Mouse (Mus musculus): Measurements from ENCODE around the gene Max.

Max gene

GRCm38 (mm10) chr12:76961932-76962891 lies at the start of gene Max:
Gene Max (minus strand): TSS chr12:76962201.
- DNase-seq (ENCODE audit: low spot score in 2 of 2): peak; percentile 97 to 99

DNA sequence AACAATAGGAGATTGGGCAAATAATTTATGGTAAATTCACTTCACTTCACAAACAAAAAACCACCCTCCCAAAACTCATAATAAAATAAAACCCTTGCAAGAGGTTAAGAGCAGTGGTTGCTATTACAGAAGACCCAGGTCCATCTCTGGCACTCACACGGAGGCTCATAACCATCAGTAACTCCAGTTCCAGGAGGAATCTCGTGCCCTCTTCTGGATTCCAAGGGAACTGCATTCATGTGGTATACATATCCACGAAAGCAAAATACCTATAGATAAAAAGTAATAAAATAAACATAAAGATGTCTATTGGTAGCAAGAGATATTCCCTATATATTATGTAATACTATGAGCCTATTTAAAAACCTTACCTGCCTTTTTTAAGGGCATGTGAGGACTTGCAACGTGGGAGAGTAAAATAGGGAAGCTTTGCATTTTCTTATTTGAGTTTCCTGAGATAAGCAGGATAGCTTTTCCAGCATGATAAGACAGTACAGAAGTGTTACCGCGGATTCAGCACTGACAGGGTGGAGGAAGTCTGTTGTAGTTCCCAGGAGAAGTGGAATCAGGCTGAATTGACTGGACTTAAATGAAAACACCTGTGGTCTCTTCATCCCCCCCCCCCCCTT lies 49.2 kb upstream of the Max start:
- DNase-seq (ENCODE audit: low spot score in 2 of 2): no peak

DNA sequence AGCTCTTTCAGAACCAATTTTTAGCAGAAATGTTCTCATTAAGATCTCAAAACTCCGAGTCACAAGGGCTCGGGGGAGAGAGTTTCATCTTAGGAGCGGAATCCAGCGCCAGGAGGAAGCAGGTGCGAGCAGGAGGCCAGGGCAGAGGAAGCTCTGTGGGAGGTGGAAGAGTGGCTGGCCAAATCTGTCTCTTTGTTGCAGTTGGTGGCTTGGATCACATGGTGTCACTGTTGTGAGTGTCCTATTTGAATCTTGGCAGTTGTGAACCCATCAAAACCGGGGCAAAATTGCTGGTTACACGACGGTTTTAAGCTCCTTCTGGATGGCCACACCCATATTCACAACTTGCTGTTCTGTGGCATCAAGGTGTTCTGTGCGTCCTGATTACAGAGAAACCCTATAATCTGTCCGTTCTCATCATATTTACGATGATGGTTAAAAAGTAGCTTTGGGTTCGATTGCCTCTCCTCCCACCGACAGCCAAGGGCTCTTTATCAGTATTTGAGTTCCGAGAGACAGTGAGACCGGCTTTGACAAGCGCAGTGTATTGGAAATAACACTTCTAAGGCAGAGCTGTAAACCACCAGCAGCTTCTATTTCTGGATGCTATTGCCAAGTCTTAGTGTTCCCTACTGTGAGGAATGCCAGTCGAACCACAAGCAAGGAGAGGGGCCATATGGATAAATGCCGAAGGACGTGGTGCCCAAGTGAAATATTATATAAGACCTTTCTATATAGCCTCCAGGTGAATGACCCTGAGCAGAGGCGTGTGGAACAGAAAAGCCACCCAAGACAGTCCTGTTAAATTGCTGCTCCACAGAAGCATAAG lies 47.4 kb upstream of the Max start:
- no peak for DNase-seq (ENCODE audit: low spot score in 2 of 2)

GRCm38 (mm10) chr12:77004893-77005292 lies 42.9 kb upstream of the Max start:
- no peak for DNase-seq (ENCODE audit: low spot score in 2 of 2)

DNA sequence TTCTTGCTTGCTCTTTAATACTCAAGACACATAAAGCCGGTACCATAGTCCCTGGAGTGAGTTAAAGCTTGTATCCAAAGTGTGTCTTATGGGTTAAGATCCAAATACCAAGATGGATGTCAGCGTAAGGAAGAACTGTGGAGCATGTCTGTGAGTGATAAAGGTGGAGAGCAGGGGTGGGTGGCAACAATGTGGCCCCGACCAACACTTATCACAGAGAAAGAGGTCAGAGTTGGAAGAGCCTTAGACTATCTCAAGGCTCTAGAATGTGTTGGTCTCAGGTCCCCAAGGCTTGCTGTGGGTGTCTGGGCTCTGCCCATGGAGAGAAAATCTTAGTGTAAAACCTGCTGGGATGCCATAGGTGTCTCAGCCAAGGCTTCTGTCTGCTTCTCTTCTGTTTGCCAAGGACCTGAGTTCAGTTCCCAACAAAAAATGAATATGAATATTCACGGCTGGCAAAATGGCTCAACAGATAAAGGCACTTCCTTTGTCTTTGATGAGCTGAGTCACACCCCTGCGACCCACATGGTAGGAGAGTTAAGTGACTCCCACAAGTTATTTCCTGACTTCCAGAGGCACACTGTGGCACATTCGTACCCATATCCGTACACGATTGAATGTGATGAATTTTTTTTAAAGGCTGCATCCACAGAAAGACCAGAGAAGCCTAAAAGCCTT lies 40.7 kb upstream of the Max start:
- DNase-seq (ENCODE audit: low spot score in 2 of 2): no peak

DNA sequence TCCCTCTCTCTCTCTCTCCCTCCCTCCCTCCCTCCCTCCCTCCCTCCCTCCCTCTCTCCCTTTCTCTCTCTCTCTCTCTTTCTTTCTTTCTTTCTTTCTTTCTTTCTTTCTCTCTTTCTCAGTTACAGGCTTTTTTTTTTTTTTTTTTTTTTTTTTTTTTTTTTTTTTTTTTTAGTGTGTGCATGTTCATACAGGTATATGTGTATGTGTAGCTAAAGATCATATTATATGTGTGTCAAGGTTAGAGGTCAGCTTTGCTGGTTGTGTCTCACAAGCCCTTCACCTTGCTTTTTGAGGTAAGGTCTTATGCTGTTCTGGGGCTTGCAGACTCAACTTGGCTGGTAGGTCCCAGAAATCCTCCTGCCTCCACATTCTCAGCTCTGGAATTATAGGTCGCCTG lies 39.3 kb upstream of the Max start:
- no peak for DNase-seq (ENCODE audit: low spot score in 2 of 2)

DNA sequence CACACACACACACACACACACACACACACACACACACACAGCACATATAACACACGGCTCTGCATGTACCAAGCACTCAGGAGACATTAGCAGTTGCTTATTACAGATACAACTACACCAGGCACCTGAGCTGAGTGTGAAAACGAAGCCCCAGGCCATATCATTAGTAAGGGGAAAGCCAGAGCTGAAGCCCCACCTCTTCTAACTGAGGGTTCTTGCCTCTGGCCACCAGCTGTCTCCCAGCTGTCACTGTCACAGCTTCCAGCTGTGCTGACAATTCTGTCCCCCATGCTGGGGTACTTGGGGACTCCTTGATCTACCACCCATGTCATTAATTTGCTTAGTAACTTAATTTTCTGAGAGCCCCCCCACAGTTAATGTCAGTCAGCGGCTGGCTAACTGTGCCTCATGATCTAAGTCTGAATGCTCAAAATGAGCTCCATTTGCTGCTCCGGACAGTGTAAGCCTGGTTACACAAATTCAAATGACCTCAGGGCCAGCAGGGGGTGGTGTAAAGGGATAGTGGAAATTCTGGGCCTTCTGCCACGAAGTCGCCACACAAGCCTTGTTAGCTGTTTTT lies 38.8 kb upstream of the Max start:
- peak in 1 of 2 experiments; percentile 30 for DNase-seq (ENCODE audit: low spot score in 2 of 2)

DNA sequence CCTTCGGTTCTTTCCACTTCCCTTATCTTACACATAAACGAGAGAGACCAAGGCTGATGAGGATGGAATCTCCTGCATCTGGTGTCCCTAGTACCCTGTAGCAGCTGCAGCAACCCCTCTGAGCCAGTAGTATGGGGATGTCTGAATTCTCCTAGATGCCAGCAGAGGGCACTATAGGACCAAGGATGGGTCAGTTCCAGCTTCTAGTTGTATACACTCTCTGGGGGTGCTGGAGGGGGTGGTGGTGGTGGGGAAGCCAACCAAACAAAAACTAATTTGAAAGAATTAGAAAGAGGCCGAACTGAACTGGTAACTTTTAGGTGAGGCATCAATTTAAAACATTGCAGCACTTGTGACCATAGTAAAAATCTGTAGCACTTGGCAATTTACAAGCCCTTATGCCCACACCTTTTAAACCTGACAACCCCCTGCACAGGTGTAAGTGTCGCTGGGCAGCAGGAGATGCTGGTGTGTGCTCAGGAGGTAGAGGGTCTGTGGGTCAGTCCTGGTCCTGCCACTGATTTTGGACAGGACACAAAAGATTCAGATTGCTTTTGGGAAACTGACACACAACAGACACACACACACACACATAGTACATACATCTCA lies 38.2 kb upstream of the Max start:
- DNase-seq (ENCODE audit: low spot score in 2 of 2): peak; percentile 23 to 38

DNA sequence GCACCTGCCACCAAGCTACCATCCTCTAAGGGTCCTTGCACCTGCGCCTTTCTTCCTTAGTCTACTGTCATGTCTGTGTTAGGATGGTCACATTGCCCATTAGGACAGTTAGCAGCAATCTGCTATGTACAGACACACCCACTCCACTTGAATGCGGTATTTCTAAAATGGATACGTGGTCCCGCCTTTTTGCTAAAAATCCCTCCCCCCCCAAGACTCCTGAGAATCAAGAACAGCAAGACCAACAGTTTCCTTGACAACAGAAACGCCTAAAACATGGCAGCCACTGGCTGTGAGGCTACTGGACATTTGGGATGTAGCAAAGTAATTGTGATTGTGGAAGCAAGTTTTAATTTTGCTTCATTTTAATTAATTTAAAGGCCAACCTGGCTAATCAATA lies 32.8 kb upstream of the Max start:
- no peak for DNase-seq (ENCODE audit: low spot score in 2 of 2)

- DNase-seq (ENCODE audit: low spot score in 2 of 2): no peak
Observed at GRCm38 (mm10) chr12:76992891-76993529, 31.0 kb upstream of the Max start.

DNA sequence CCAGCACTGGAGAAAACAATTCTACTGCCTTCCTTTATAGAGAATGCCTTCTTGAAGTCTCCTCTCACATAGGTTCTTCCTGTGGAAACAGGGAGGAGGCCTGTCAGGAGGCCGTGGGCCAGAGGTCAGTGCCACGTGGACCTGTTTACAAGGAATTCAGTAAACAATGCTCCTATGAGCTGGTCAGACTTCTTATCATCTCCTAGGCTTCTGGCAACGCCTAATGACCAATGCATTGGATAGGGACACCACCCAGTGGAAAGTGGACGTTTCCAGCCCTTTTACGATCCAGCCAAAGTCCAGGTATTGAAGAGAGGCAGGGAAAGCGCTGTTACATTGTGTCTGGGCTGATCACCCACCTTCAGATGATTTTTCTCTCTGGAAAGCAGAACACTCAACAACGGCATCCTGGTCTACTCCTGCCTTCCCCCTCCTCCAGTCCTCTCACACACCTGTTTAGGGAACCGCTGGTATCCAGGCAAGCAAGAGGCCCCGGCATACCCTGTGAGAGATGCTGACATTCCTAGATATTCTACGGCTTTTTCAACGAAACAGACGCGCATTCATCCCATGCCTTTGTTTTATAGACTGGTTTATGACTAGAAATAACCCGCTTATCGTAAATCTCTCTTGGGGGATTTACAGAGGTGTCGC lies 20.9 kb upstream of the Max start:
- no peak for DNase-seq (ENCODE audit: low spot score in 2 of 2)

DNA sequence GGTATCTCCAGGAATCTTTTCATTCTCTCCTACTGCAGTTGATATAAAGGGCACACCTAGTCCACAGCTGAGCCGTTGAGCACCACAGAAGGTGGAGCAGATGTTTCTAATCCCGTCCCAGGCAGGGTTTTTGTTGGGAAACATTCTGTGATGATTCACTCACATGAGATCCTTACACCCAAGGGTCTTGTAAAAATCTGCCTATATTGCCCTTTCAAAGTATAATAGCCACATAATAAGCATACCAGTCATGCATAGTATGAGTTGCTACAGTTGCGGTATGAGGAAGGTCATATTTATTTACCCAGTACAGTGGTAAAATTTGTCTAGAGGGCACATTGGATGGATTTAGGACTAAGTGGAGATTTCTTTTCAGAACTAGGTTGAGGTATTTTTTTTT lies 17.5 kb upstream of the Max start:
- no peak for DNase-seq (ENCODE audit: low spot score in 2 of 2)

DNA sequence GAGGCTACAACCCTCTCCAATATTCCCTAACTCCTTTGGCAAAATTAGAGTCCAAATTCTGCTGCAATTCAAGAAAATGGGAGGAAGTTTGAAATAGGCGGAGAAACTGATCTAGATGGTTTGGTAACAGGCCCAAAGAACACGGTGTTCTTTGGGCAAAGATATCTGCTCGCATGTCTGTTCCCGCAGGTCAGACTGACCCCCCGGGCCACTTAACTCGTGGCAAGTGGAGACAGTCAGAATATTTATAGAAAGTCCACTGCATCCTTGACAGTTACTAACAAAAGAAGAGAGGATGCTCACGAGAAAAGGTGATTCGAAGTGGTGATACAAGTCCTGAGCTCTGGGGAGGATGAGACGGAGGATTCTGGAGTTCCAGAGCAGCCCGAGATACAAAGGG lies 10.7 kb upstream of the Max start:
- DNase-seq (ENCODE audit: low spot score in 2 of 2): no peak

GRCm38 (mm10) chr12:76972241-76972640 lies 10.2 kb upstream of the Max start:
- DNase-seq (ENCODE audit: low spot score in 2 of 2): no peak

DNA sequence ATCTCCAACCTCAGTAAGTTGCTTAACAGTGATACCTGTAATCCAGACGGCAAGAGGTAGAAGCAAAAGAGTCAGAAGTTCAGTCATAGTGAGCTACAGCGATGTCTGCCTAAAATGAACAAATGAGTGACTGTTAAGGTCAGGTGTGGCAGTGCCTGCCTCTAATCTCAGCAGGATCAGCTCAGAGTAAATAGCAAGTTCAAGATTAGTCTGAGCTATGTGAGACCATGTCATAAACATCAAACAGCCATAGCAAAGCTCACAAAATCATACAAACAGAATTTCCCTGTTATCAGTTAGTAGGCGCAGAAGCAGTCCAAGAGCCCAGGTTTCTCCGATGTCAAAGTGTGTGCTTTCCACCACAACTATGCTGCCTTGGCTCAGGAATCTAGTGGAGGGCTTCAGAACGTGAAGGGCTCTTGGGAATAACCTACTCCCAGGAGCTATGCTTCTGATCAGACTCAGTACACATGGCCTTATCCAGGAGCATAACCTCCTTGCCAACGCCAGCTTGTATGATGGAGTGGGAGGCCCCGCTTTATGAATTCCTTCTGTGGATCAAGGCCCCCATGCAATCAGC lies 9.7 kb upstream of the Max start:
- no peak for DNase-seq (ENCODE audit: low spot score in 2 of 2)

DNA sequence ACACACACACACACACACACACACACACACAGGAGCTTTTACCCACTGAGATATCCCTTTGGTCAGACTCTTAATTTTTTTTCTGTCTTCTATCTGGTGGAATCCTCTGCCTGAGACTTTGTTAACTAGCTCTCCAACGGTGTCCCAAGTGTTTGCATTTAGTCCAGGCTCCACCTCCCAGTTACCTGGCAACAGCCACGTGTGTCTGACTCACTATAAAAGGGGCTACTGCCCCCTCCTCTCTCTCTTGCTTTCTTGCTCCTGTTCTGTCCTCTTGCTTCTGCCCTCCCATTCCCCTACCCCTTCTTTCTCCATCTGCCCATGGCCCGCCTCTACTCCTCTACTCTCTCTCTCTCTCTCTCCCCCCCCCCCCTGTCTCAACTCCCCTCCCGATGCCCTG lies 3.9 kb upstream of the Max start:
- DNase-seq (ENCODE audit: low spot score in 2 of 2): no peak

- DNase-seq (ENCODE audit: low spot score in 2 of 2): no peak
Observed at GRCm38 (mm10) chr12:76965089-76965488, 3.1 kb upstream of the Max start.

DNA sequence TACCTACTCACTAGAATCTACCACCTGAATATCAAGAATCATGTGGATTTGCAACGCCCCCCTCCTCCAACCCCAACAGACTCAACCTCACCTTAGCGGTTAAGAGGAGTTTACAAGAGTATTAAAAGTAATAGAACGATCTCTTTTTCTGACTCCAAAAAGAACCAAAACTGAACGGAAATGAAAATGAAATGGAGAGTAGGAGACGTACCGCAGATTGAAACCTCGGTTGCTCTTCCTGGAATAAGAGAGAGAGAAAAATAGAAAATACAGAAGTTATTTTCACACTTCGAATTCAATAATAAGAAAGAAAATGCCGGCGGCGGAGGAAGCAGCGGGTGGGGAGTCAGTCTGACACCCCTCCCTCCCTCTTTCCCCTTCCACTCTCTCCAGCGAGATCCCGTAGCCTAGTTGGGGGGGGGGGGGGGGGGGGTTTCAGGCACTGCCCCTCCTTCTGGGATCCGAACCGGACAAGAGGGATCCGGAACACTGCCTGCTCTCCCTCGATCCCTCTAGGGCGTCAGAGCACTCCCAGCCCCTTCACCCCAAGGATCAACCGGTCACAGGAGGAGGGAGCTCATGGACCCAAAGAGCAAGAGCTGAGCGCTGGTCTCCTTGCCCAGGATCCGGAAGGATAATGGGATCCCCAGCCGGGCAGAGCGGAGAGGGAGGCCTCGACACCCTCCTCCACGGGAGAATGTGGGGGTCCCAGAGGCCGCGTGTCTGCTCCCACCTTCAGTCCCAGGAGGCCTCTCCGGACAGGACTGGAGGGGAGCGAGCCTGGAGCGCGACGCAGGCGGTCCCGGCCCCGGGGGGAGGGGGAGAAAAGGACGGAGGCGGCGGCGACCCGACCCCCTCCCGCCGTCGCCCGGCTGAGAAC lies 709 bp downstream of the Max start:
- DNase-seq (ENCODE audit: low spot score in 2 of 2): peak in 1 of 2 experiments; percentile 11

Data from urinary bladder, postnatal 36 days (tissue).